26 mouse cellular contexts compared by ENCODE assay signal in genomic region chr4:88045151-88045550, GRCm38 (mm10). TPM values are rescaled to one million over a fixed set of nuclear protein-coding genes. Genes with fewer than 3 reads are reported as not detected.
DNase-seq lines count a peak whose midpoint lies in the region; ATAC-seq lines count a peak whose summit lies in the region.
"Had no signal": no experiment of that assay in that cellular context is flagged by ENCODE, and none has a peak within 500 bp of the region (broad histone marks: within the 10 kb centered on the region; RNA-seq: fewer than 3 reads in every experiment).

No protein-coding gene starts in this region.

- 89% methylated on average over 4 of the region's 4 CpGs for WGBS in midbrain, embryonic 11.5 days
- 89% methylated on average over 4 of the region's 4 CpGs for WGBS in midbrain, embryonic 16.5 days
- WGBS in kidney, embryonic 15.5 days, result 71% methylated on average over 4 of the region's 4 CpGs

- H3K4me3 ChIP-seq in midbrain, embryonic 11.5 days (ENCODE audit: low read depth, low read length), result no peak overlapping the region
- no peak overlapping the region for H3K4me3 ChIP-seq in midbrain, embryonic 16.5 days (ENCODE audit: low read depth, low read length)
- no peak overlapping the region for H3K4me3 ChIP-seq in kidney, embryonic 15.5 days (replicated peaks)
- H3K4me3 ChIP-seq: embryonic facial prominence, embryonic 13.5 days; embryonic facial prominence, embryonic 15.5 days; erythroblast, embryonic 14.5 days; forebrain, embryonic 10.5 days; forebrain, embryonic 12.5 days had no signal

- no peaks in the 10 kb centered on the region for H3K9me3 ChIP-seq in midbrain, embryonic 11.5 days (ENCODE audit: control insufficient read depth, low read length)
- no peaks in the 10 kb centered on the region for H3K9me3 ChIP-seq in midbrain, embryonic 16.5 days (replicated peaks; ENCODE audit: control insufficient read depth, low read length, poor library complexity, severe bottlenecking)
- no peaks in the 10 kb centered on the region for H3K9me3 ChIP-seq in kidney, embryonic 15.5 days (replicated peaks)
- H3K9me3 ChIP-seq: embryonic facial prominence, embryonic 13.5 days; embryonic facial prominence, embryonic 15.5 days; forebrain, embryonic 10.5 days; forebrain, embryonic 12.5 days; G1E had no signal

- H3K27ac ChIP-seq in midbrain, embryonic 11.5 days (ENCODE audit: low read depth, low read length), result no peak overlapping the region
- H3K27ac ChIP-seq in midbrain, embryonic 16.5 days (ENCODE audit: low read length), result no peak overlapping the region
- no peak overlapping the region for H3K27ac ChIP-seq in kidney, embryonic 15.5 days
- H3K27ac ChIP-seq: embryonic facial prominence, embryonic 13.5 days; embryonic facial prominence, embryonic 15.5 days; forebrain, embryonic 10.5 days; forebrain, embryonic 12.5 days had no signal

- H3K4me1 ChIP-seq in midbrain, embryonic 11.5 days (ENCODE audit: control insufficient read depth, insufficient read depth, low read length), result no peaks in the 10 kb centered on the region
- H3K4me1 ChIP-seq in midbrain, embryonic 16.5 days (ENCODE audit: control insufficient read depth, insufficient read depth, low read length), result no peaks in the 10 kb centered on the region
- peaks cover 6% of the 10 kb centered on the region; the same call in 1 of the 2 replicates for H3K4me1 ChIP-seq in kidney, embryonic 15.5 days
- H3K4me1 ChIP-seq: embryonic facial prominence, embryonic 13.5 days; embryonic facial prominence, embryonic 15.5 days; forebrain, embryonic 10.5 days; forebrain, embryonic 12.5 days had no signal

- peak; percentile 70 for DNase-seq in midbrain, embryonic 11.5 days (ENCODE audit: low spot score, missing footprints)
- peak; percentile 16 for DNase-seq in T-cell, adult 2 months (ENCODE audit: low spot score)
- peak; percentile 45 for DNase-seq in naive thymus-derived CD4-positive, alpha-beta T cell, adult 2 months (ENCODE audit: low read depth)
- DNase-seq in left cerebral cortex, adult 9 months (ENCODE audit: low spot score in 2 of 2), result no peak
- DNase-seq: adrenal gland, adult 2 months; adrenal gland, postnatal 10 days; adrenal gland, postnatal 25 days; cerebellum, adult 11 months; cerebellum, adult 18-20 months; cerebellum, adult 8-10 months; cerebellum, adult 9-11 months; cerebellum, postnatal 14 days; cerebellum, postnatal 36 days; embryo, embryonic 11 days had no signal

- H3K27me3 ChIP-seq in midbrain, embryonic 11.5 days (ENCODE audit: control insufficient read depth, insufficient read depth, low read length), result no peaks in the 10 kb centered on the region
- no peaks in the 10 kb centered on the region for H3K27me3 ChIP-seq in midbrain, embryonic 16.5 days (ENCODE audit: control insufficient read depth, insufficient read depth, low read depth, low read length)
- H3K27me3 ChIP-seq in kidney, embryonic 15.5 days, result no peaks in the 10 kb centered on the region
- H3K27me3 ChIP-seq: CH12.LX; embryonic facial prominence, embryonic 13.5 days; embryonic facial prominence, embryonic 15.5 days; forebrain, embryonic 12.5 days; Patski had no signal

- H3K4me2 ChIP-seq in midbrain, embryonic 11.5 days, result no peak overlapping the region
- no peak overlapping the region for H3K4me2 ChIP-seq in midbrain, embryonic 16.5 days (ENCODE audit: low read length)
- no peak overlapping the region for H3K4me2 ChIP-seq in kidney, embryonic 15.5 days
- H3K4me2 ChIP-seq: embryonic facial prominence, embryonic 13.5 days; embryonic facial prominence, embryonic 15.5 days; forebrain, embryonic 12.5 days had no signal

- H3K36me3 ChIP-seq in midbrain, embryonic 11.5 days (ENCODE audit: control insufficient read depth, insufficient read depth, low read length), result no peaks in the 10 kb centered on the region
- no peaks in the 10 kb centered on the region for H3K36me3 ChIP-seq in midbrain, embryonic 16.5 days (ENCODE audit: control insufficient read depth, insufficient read depth, low read length)
- no peaks in the 10 kb centered on the region for H3K36me3 ChIP-seq in kidney, embryonic 15.5 days
- H3K36me3 ChIP-seq: embryonic facial prominence, embryonic 13.5 days; embryonic facial prominence, embryonic 15.5 days; forebrain, embryonic 10.5 days; forebrain, embryonic 12.5 days; G1E had no signal

- ATAC-seq in midbrain, embryonic 11.5 days (ENCODE audit: low FRiP score), result no peak
- no peak for ATAC-seq in midbrain, embryonic 16.5 days
- no peak for ATAC-seq in kidney, embryonic 15.5 days (replicated peaks; ENCODE audit: low FRiP score)
- ATAC-seq: forebrain, embryonic 14.5 days; forebrain, embryonic 16.5 days; Patski had no signal

- no peak overlapping the region for H3K9ac ChIP-seq in midbrain, embryonic 11.5 days (ENCODE audit: low read length)
- no peak overlapping the region for H3K9ac ChIP-seq in midbrain, embryonic 16.5 days (ENCODE audit: low read depth, low read length)
- no peak overlapping the region for H3K9ac ChIP-seq in kidney, embryonic 15.5 days
- H3K9ac ChIP-seq: embryonic facial prominence, embryonic 13.5 days; embryonic facial prominence, embryonic 15.5 days; forebrain, embryonic 12.5 days had no signal

RNA-seq across cellular contexts. Expression of gene Mllt3, which starts 12.0 kb away (rescaled TPM):
- polyA plus RNA-seq in midbrain, embryonic 11.5 days (2014; fragmentation: Nextera tagmentation; extraction: Ambion mirVana), result 62.3 and 63.1 TPM in 2 replicates
- polyA plus RNA-seq in midbrain, embryonic 16.5 days (2015; fragmentation: Nextera tagmentation; extraction: Ambion mirVana), result 74.9 and 99.3 TPM in 2 replicates
- 32.4 and 39.5 TPM in 2 replicates for polyA plus RNA-seq in kidney, embryonic 15.5 days (2015; fragmentation: Nextera tagmentation; extraction: Ambion mirVana)

RNA-seq across cellular contexts. Expression of gene Focad, which starts 49.3 kb away (rescaled TPM):
- polyA plus RNA-seq in midbrain, embryonic 11.5 days (2014; fragmentation: Nextera tagmentation; extraction: Ambion mirVana), result 18.5 and 19.7 TPM in 2 replicates
- polyA plus RNA-seq in midbrain, embryonic 16.5 days (2015; fragmentation: Nextera tagmentation; extraction: Ambion mirVana), result 13.3 and 13.6 TPM in 2 replicates
- 13.8 and 15.0 TPM in 2 replicates for polyA plus RNA-seq in kidney, embryonic 15.5 days (2015; fragmentation: Nextera tagmentation; extraction: Ambion mirVana)

Comparison
In these comparisons a context has a peak if more than half of its experiments do, and no peak if none do; other contexts are left out.
1. DNase-seq: peak in midbrain, embryonic 11.5 days (single experiment), T-cell, adult 2 months (single experiment) and naive thymus-derived CD4-positive, alpha-beta T cell, adult 2 months (single experiment); none in left cerebral cortex, adult 9 months (0 of 2).